Mouse (Mus musculus): Measurements from ENCODE around the gene Gm14419. TPM values are rescaled to one million over a fixed set of nuclear protein-coding genes. Genes with fewer than 3 reads are reported as not detected.

Gene Gm14419
- total RNA-seq (2023), result 0.46 to 6.7 TPM (median 3.0 TPM) in 4 replicates

GRCm38 (mm10) chr2:177000656-177001055 is at the start of gene Gm14419:
Gene Gm14419 (plus strand): TSS chr2:177000956.

Other genes starting within 250 kb of the Gm14419 start
- gene Gm14295, start 202.3 kb upstream of the Gm14419 start, total RNA-seq (2023), result 1.4 to 4.0 TPM (median 1.7 TPM) in 3 of 4 replicates, not detected in the other
- not detected in 4 replicates for gene Gm14408, start 169.8 kb upstream of the Gm14419 start, total RNA-seq (2023)
- 0.18 to 0.79 TPM (median 0.42 TPM) in 4 replicates for gene Gm14296, start 73.1 kb upstream of the Gm14419 start, total RNA-seq (2023)
- 0.63 TPM in 1 of 4 replicates, not detected in the others for gene Gm14401, start 73.4 kb downstream of the Gm14419 start, total RNA-seq (2023)
- 3.1 to 7.6 TPM (median 5.0 TPM) in 4 replicates for gene Gm14410, start 205.5 kb downstream of the Gm14419 start, total RNA-seq (2023)